Mouse (Mus musculus) E14TG2a.4 (cell line): ENCODE data around the gene Fam126a.

Experiments used
- CTCF ChIP-seq: conservative IDR thresholded peaks from 2 replicates; pipeline ENCODE4 v1.5.1; 2014; ENCODE audit warnings: low read length
- NANOG ChIP-seq: IDR thresholded peaks from 2 replicates; pipeline ENCODE4 v1.6.1; 2014; ENCODE audit warnings: borderline replicate concordance, low read length, mixed read lengths
- POU5F1 ChIP-seq: IDR thresholded peaks from 2 replicates; pipeline ENCODE4 v1.6.1; 2014; ENCODE audit warnings: low read length, borderline replicate concordance

- TF ChIP-seq CTCF (no peak), NANOG (no peak), POU5F1 (no peak)
Observed at GRCm38 (mm10) chr5:24016912-24017311, 13.6 kb downstream of the Fam126a start.
